Mouse (Mus musculus) frontal cortex, adult 2 months (tissue): ENCODE measurements around the gene Fads3. TPM values are rescaled to one million over a fixed set of nuclear protein-coding genes. Genes with fewer than 3 reads are reported as not detected.

Source experiments
- DNase-seq, 2 experiments: peaks; one replicate each; pipeline ENCODE4 v3.0.0; 2022; ENCODE audit warnings: low spot score in 1 of 2; ENCODE audit errors: extremely low spot score in 1 of 2
- polyA plus RNA-seq: library from polyadenylated mRNA; depleted of rRNA; stranded (reverse); fragments of >200 nt; gene quantifications from 2 replicates; pipeline ENCODE4 v1.2.3, GENCODE M21; 2012; rRNA removed

The Fads3 gene
- polyA plus RNA-seq, 1 experiment = 28.4 TPM

- no peak for DNase-seq
These were observed 63.7 kb downstream of the Fads3 start for GRCm38 (mm10) chr19:10105034-10105493.

- DNase-seq = no peak
These were observed 65.3 kb downstream of the Fads3 start for GRCm38 (mm10) chr19:10106634-10107033.

GRCm38 (mm10) chr19:10107051-10107611, 65.8 kb downstream of the Fads3 start:
- no peak for DNase-seq

- no peak for DNase-seq
These were observed 66.8 kb downstream of the Fads3 start for GRCm38 (mm10) chr19:10108129-10108528.

GRCm38 (mm10) chr19:10108666-10109065, 67.3 kb downstream of the Fads3 start:
- no peak for DNase-seq

Other genes with a start within 250 kb of the Fads3 start
- not detected in 2 replicates for gene Scgb2a2, start 194.0 kb upstream of the Fads3 start, polyA plus RNA-seq
- 23.8 and 27.2 TPM in 2 replicates for gene Incenp, start 142.0 kb upstream of the Fads3 start, polyA plus RNA-seq
- gene Fth1, start 61.0 kb upstream of the Fads3 start, polyA plus RNA-seq = 3,721 and 5,002 TPM in 2 replicates
- gene Best1, start 39.9 kb upstream of the Fads3 start, polyA plus RNA-seq = 0.59 and 0.74 TPM in 2 replicates
- gene Rab3il1, start 39.9 kb upstream of the Fads3 start, polyA plus RNA-seq = 11.3 and 13.6 TPM in 2 replicates
- 166 and 168 TPM in 2 replicates for gene Fads2, start 60.2 kb downstream of the Fads3 start, polyA plus RNA-seq
- 200 and 219 TPM in 2 replicates for gene Fads1, start 141.3 kb downstream of the Fads3 start, polyA plus RNA-seq
- 53.8 and 63.9 TPM in 2 replicates for gene Tmem258, start 162.4 kb downstream of the Fads3 start, polyA plus RNA-seq
- gene Fen1, start 162.6 kb downstream of the Fads3 start, polyA plus RNA-seq = 11.2 and 13.9 TPM in 2 replicates
- 13.4 and 14.4 TPM in 2 replicates for gene Myrf, start 199.2 kb downstream of the Fads3 start, polyA plus RNA-seq